Mouse (Mus musculus) cortical plate, adult 2 months (tissue): ENCODE measurements around the gene Far1. TPM values are rescaled to one million over a fixed set of nuclear protein-coding genes. Genes with fewer than 3 reads are reported as not detected.

Experiments
- H3K27ac ChIP-seq: fragments of 200-500 bp; 2 replicates; pipeline ENCODE4 v1.5.1; 2012; ENCODE audit warnings: low read length, control low read depth, inconsistent platforms; ENCODE audit not compliant: insufficient read depth
- H3K4me1 ChIP-seq: fragments of 200-500 bp; 2 replicates; pipeline ENCODE4 v1.6.1; 2011; ENCODE audit warnings: low read length; ENCODE audit not compliant: control insufficient read depth, insufficient read depth
- H3K4me3 ChIP-seq: fragments of 200-500 bp; 2 replicates; pipeline ENCODE4 v1.5.1; 2011; ENCODE audit warnings: mild to moderate bottlenecking, low read length, control low read depth; ENCODE audit not compliant: insufficient read depth
- CTCF ChIP-seq: fragments of 200-500 bp; IDR thresholded peaks from 2 replicates; pipeline ENCODE4 v1.5.1; 2011; ENCODE audit warnings: mild to moderate bottlenecking, control low read depth, low read length; ENCODE audit not compliant: insufficient read depth; ENCODE audit errors: extremely low read depth
- POLR2A ChIP-seq: fragments of 200-500 bp; IDR thresholded peaks from 2 replicates; pipeline ENCODE4 v1.6.1; 2011; ENCODE audit warnings: mild to moderate bottlenecking, low read length, control low read depth; ENCODE audit not compliant: insufficient read depth; ENCODE audit errors: extremely low read depth
- polyA plus RNA-seq: library from polyadenylated mRNA; depleted of rRNA; stranded (reverse); fragments of >200 nt; gene quantifications from 2 replicates; pipeline ENCODE4 v1.2.3, GENCODE M21; 2012

The Far1 gene
- polyA plus RNA-seq, 1 experiment: 81.4 TPM

GRCm38 (mm10) chr7:113511396-113511795, 2.2 kb upstream of the Far1 start:
- H3K4me1 ChIP-seq: 0 out of 2 replicates have a peak, but pooled peaks cover 1% of the 10 kb centered on the region
- H3K4me3 ChIP-seq: no peak overlapping the region
- TF ChIP-seq CTCF: no peak
- TF ChIP-seq POLR2A: no peak

GRCm38 (mm10) chr7:113512527-113513285, 928 bp upstream of the Far1 start:
- Histone ChIP-seq H3K4me1 (0 out of 2 replicates have a peak, but pooled peaks cover 1% of the 10 kb centered on the region), H3K4me3 (peak overlapping the region; percentile 54)
- TF ChIP-seq POLR2A (no peak), CTCF (no peak)

More at GRCm38 (mm10) chr7:113511396-113511795, 2.2 kb upstream of the Far1 start:
- no peak overlapping the region for H3K27ac ChIP-seq

GRCm38 (mm10) chr7:113513963-113514649, 472 bp downstream of the Far1 start:
- Histone ChIP-seq H3K27ac (peak overlapping the region; percentile 95), H3K4me1 (0 out of 2 replicates have a peak, but pooled peaks cover 1% of the 10 kb centered on the region), H3K4me3 (peak overlapping the region; percentile 54)
- no peak for TF ChIP-seq CTCF
- TF ChIP-seq POLR2A: no peak

More at GRCm38 (mm10) chr7:113512527-113513285, 928 bp upstream of the Far1 start:
- no peak overlapping the region for H3K27ac ChIP-seq

GRCm38 (mm10) chr7:113515831-113516230, 2.2 kb downstream of the Far1 start:
- Histone ChIP-seq H3K4me3 (no peak overlapping the region), H3K4me1 (0 out of 2 replicates have a peak, but pooled peaks cover 1% of the 10 kb centered on the region)
- TF ChIP-seq CTCF (no peak), POLR2A (no peak)

GRCm38 (mm10) chr7:113518419-113518818, 4.8 kb downstream of the Far1 start:
- Histone ChIP-seq H3K4me3 (no peak overlapping the region), H3K4me1 (0 out of 2 replicates have a peak, but pooled peaks cover 1% of the 10 kb centered on the region), H3K27ac (no peak overlapping the region)
- TF ChIP-seq CTCF (no peak), POLR2A (no peak)

More at GRCm38 (mm10) chr7:113515831-113516230, 2.2 kb downstream of the Far1 start:
- no peak overlapping the region for H3K27ac ChIP-seq

- Histone ChIP-seq H3K4me3 (no peak overlapping the region), H3K4me1 (0 out of 2 replicates have a peak, but pooled peaks cover 1% of the 10 kb centered on the region), H3K27ac (no peak overlapping the region)
- TF ChIP-seq POLR2A: no peak
- TF ChIP-seq CTCF: no peak
Observed at GRCm38 (mm10) chr7:113518961-113519360, 5.3 kb downstream of the Far1 start.

- Histone ChIP-seq H3K4me3 (no peak overlapping the region), H3K4me1 (no peaks in the 10 kb centered on the region), H3K27ac (no peak overlapping the region)
- TF ChIP-seq POLR2A: no peak
- no peak for TF ChIP-seq CTCF
Observed at GRCm38 (mm10) chr7:113543158-113543557, 29.5 kb downstream of the Far1 start.

- H3K27ac ChIP-seq: no peak overlapping the region
- TF ChIP-seq CTCF: no peak
- TF ChIP-seq POLR2A: no peak
- no peak overlapping the region for H3K4me3 ChIP-seq
Observed at GRCm38 (mm10) chr7:113551742-113552463, 38.3 kb downstream of the Far1 start.

GRCm38 (mm10) chr7:113552508-113552907, 38.9 kb downstream of the Far1 start:
- no peak overlapping the region for H3K27ac ChIP-seq
- H3K4me1 ChIP-seq: no peaks in the 10 kb centered on the region
- no peak overlapping the region for H3K4me3 ChIP-seq
- TF ChIP-seq CTCF (no peak), POLR2A (no peak)

More at GRCm38 (mm10) chr7:113551742-113552463, 38.3 kb downstream of the Far1 start:
- H3K4me1 ChIP-seq: no peaks in the 10 kb centered on the region

GRCm38 (mm10) chr7:113556138-113556537, 42.5 kb downstream of the Far1 start:
- Histone ChIP-seq H3K4me1 (no peaks in the 10 kb centered on the region), H3K27ac (no peak overlapping the region), H3K4me3 (no peak overlapping the region)
- TF ChIP-seq POLR2A: no peak
- no peak for TF ChIP-seq CTCF
